Comparison of ENCODE assay signal across 8 mouse cellular contexts in the genomic region with DNA sequence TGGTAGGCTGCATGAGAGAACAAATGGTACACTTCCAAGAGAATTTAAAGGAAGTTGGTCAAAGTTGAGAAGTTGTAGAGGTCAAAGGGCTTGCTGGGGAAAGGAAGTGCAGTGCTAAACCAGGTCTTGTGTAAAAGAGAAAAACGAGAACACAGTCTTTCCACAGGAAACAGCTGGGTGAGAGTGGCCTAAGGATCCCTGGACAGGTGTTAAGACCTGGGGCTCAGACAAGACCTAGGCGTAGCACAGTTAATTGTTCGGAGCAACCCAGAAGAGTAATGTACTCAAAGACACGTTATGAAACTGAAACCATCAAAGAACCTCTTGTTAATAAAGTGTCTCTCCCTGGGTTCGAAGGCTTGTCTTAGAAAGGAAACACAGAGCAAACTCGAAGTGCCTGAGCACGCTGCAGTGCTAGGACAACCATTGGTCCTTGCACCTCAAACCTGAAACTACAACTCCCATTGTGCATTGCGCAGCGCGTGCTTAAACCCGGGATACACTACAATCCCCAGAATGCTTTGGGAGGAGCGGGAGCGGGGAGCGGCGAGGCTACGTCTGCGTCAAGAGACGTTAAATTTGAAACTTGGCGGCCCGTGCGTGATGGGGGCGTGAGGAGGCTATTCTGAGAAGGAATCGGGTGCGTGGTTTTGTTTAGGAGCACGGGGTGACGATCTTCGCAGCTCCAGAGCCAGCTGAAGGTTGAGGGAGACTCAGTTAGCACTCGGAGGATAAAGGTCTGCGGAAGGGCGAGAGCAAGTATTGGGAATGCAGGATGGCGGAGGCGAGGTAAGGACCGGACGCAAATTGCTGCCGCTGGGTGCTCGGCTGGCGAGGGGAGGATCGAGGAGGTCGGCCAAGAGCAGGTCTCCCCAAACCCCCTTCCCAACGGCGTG. TPM values are rescaled to one million over a fixed set of nuclear protein-coding genes. Genes with fewer than 3 reads are reported as not detected.
A peak's percentile ranks its signal among the peaks of the same experiment; 100 is the strongest.
DNase-seq lines count a peak whose midpoint lies in the region; ATAC-seq and TF ChIP-seq lines count a peak whose summit lies in the region.

A gene (plus strand): TSS at position 539 of the 896 bp plus-strand sequence.

- H3K9ac ChIP-seq in kidney, embryonic 14.5 days (ENCODE audit: low read depth, low read length): peak within 1 kb of the TSS; percentile 53
- H3K9ac ChIP-seq in limb, embryonic 15.5 days: peak within 1 kb of the TSS; percentile 50

- peak within 1 kb of the TSS; percentile 76 for H3K4me3 ChIP-seq in bone marrow macrophage, adult 2 months (ENCODE audit: insufficient read depth, low read length)
- H3K4me3 ChIP-seq in embryonic fibroblast, embryonic 13.5 days (ENCODE audit: insufficient read depth, low read length): peak within 1 kb of the TSS; percentile 96
- peak within 1 kb of the TSS; percentile 71 for H3K4me3 ChIP-seq in kidney, embryonic 14.5 days (ENCODE audit: low read length)
- peak within 1 kb of the TSS; percentile 70 for H3K4me3 ChIP-seq in limb, embryonic 15.5 days

- no peak for TF ChIP-seq CTCF in bone marrow macrophage, adult 2 months (IDR thresholded peaks at IDR 0.05; ENCODE audit: low read depth, low read length)
- no peak for TF ChIP-seq CTCF in embryonic fibroblast, embryonic 13.5 days (IDR thresholded peaks at IDR 0.05; ENCODE audit: borderline replicate concordance, insufficient read depth, low read length)

- TF ChIP-seq POLR2A in bone marrow macrophage, adult 2 months (IDR thresholded peaks at IDR 0.05; ENCODE audit: borderline replicate concordance, low read depth, low read length): no peak
- peak; percentile 55; the same call in 1 of the 2 replicates for TF ChIP-seq POLR2A in embryonic fibroblast, embryonic 13.5 days (IDR thresholded peaks at IDR 0.05; ENCODE audit: low read depth, low read length)

- peak within 1 kb of the TSS; percentile 13 for H3K27ac ChIP-seq in bone marrow macrophage, adult 2 months (ENCODE audit: insufficient read depth, low read depth, low read length)
- no peak within 1 kb of the TSS for H3K27ac ChIP-seq in embryonic fibroblast, embryonic 13.5 days (ENCODE audit: insufficient read depth, low read length)
- H3K27ac ChIP-seq in kidney, embryonic 14.5 days (ENCODE audit: low read depth, low read length): peak within 1 kb of the TSS; percentile 15; the same call in 1 of the 2 replicates
- H3K27ac ChIP-seq in limb, embryonic 15.5 days: no peak within 1 kb of the TSS

- 6% methylated on average over 41 of the region's 41 CpGs for WGBS in kidney, embryonic 14.5 days
- 5% methylated on average over 41 of the region's 41 CpGs for WGBS in limb, embryonic 15.5 days

- no peaks in the 10 kb centered on the region for H3K9me3 ChIP-seq in kidney, embryonic 14.5 days (ENCODE audit: control insufficient read depth, low read length)
- H3K9me3 ChIP-seq in limb, embryonic 15.5 days: no peaks in the 10 kb centered on the region

- peak; percentile 95 for ATAC-seq in kidney, embryonic 14.5 days (ENCODE audit: low FRiP score, low TSS enrichment)
- peak; percentile 93 for ATAC-seq in limb, embryonic 15.5 days (ENCODE audit: insufficient number of reproducible peaks, low FRiP score, low TSS enrichment, low read depth)

- peak; percentile 94 for DNase-seq in A20 (ENCODE audit: low read depth, low spot score)
- peak; percentile 79 to 89 for DNase-seq in heart, adult 9 months (ENCODE audit: low spot score in 2 of 2)
- peak; percentile 51 to 71 for DNase-seq in monocyte, adult 2 months (ENCODE audit: low read depth in 1 of 2, low spot score in 2 of 2)
- DNase-seq in spleen, postnatal 36 days (ENCODE audit: low spot score in 2 of 2): peak; percentile 90 to 92

- H3K4me2 ChIP-seq in kidney, embryonic 14.5 days (replicated peaks; ENCODE audit: low read depth, low read length): peak within 1 kb of the TSS; percentile 55
- peak within 1 kb of the TSS; percentile 81 for H3K4me2 ChIP-seq in limb, embryonic 15.5 days

- H3K36me3 ChIP-seq in kidney, embryonic 14.5 days (ENCODE audit: control insufficient read depth, insufficient read depth, low read length): peaks cover 26% of the 10 kb centered on the region; the same call in 1 of the 2 replicates
- peaks cover 14% of the 10 kb centered on the region; the same call in 1 of the 2 replicates for H3K36me3 ChIP-seq in limb, embryonic 15.5 days

- no peaks in the 10 kb centered on the region for H3K27me3 ChIP-seq in kidney, embryonic 14.5 days (ENCODE audit: control insufficient read depth, insufficient read depth, low read length)
- no peaks in the 10 kb centered on the region for H3K27me3 ChIP-seq in limb, embryonic 15.5 days

- H3K4me1 ChIP-seq in bone marrow macrophage, adult 2 months (ENCODE audit: control insufficient read depth, insufficient read depth, low read length): peaks cover 28% of the 10 kb centered on the region
- H3K4me1 ChIP-seq in embryonic fibroblast, embryonic 13.5 days (ENCODE audit: control insufficient read depth, insufficient read depth, low read length): no peaks in the 10 kb centered on the region
- peaks cover 10% of the 10 kb centered on the region for H3K4me1 ChIP-seq in kidney, embryonic 14.5 days (ENCODE audit: control insufficient read depth, insufficient read depth, low read length)
- H3K4me1 ChIP-seq in limb, embryonic 15.5 days: peaks cover 20% of the 10 kb centered on the region

RNA-seq across cellular contexts. Expression of the gene that starts here (rescaled TPM):
- polyA plus RNA-seq in bone marrow macrophage, adult 2 months (2012; ENCODE audit: insufficient read depth, insufficient read length, missing spikeins): 43.3 and 49.9 TPM in 2 replicates
- polyA plus RNA-seq in embryonic fibroblast, embryonic 13.5 days (2011; ENCODE audit: insufficient read length, low read depth, missing spikeins): 44.7 and 75.2 TPM in 2 replicates
- 63.7 and 107 TPM in 2 replicates for polyA plus RNA-seq in kidney, embryonic 14.5 days (2014; fragmentation: Nextera tagmentation; extraction: Ambion mirVana)
- 62.8 and 64.2 TPM in 2 replicates for polyA plus RNA-seq in limb, embryonic 15.5 days (2015; fragmentation: Nextera tagmentation; extraction: Ambion mirVana)

Comparison
In these comparisons a context has a peak if more than half of its experiments do, and no peak if none do; other contexts are left out.
1. H3K27ac ChIP-seq: peak in bone marrow macrophage, adult 2 months (single experiment) and kidney, embryonic 14.5 days (single experiment); none in embryonic fibroblast, embryonic 13.5 days (single experiment) and limb, embryonic 15.5 days (single experiment).
2. Peak in every context shown above with its lines, with median percentiles within 50 percentile points of each other: DNase-seq and H3K4me3 ChIP-seq.